Mouse (Mus musculus): ENCODE results near the gene Smco1.
"Not testable (repeated sequence)": the region's sequence is repeated elsewhere in the genome, so short reads cannot be mapped to it uniquely, and the experiment has no call there.

Smco1 gene

DNA sequence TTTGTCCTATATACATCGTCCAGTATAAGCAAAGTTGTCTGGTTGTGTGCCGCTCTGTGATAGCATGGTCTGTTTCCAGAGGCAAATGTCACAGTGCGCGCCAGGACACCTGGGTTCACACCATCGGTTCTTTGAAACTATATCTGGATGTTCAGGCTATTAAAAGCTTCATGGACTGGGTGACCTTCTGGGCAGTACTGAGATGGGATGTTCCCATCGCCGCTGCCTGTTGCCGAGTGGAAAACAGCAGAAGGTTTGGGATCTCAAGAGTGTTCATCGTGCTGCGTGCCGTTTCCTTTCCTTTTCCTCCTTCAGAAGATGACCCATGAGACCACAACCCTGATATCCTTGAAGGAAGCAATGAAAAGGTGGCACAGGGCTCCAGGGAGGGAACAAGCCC is at the start of gene Smco1:
Gene Smco1, plus strand, starts transcription at position 178 of the 400 bp plus-strand sequence.
- in situ Hi-C loops (cut with MseI, MboI), result no loop called here

GRCm38 (mm10) chr16:32221803-32222202 is 49.5 kb upstream of the Smco1 start:
- in situ Hi-C loops (cut with MseI, MboI), result no loop called here

- in situ Hi-C loops (cut with MseI, MboI), result no loop called here
Observed at GRCm38 (mm10) chr16:32222399-32222798, 48.9 kb upstream of the Smco1 start.

GRCm38 (mm10) chr16:32232050-32232449 is 39.2 kb upstream of the Smco1 start:
- in situ Hi-C loops (cut with MseI, MboI), result not testable (repeated sequence)

GRCm38 (mm10) chr16:32237930-32238680 is 33.2 kb upstream of the Smco1 start:
- in situ Hi-C loops (cut with MseI, MboI), result no loop called here

DNA sequence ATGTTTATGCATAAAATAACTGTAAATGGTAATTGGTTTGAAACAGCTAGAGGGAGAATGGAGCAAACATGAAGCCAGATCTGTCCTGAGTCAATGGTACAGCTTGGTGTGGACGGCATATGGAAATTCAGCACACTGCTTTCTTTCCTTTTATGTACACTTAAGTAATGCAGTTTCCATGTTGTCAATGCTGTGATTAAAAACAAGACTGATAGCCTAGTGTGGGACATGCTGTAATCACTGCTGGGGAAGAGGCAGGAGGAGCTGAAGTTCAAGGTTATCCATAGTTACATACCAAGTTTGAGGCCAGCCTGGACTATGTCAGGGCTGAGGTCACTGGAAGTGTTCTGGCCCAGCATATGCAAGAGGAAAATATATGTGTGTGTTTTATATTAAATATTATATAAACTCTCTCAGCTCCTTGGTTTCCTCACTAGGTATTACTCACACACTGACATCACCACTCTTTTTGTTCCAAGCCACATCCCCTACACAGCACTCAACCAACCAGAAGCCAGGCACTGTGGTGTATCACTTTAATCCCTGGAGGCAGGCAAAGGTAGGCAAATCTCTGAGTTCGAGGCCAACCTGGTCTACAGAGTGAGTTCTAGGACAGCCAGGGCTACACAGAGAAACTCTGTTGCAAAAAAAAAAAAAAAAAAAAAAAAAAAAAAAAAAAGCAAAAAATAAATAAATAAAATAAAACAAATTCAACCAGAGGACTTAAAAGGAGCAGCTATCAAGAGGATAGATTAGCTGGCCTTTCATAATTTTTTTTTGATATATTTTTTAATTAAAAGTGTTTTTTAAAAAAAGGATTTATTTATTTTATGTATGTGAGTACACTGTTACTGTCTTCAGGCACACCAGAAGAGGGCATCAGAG is 31.6 kb upstream of the Smco1 start:
- in situ Hi-C loops (cut with MseI, MboI), result no loop called here

DNA sequence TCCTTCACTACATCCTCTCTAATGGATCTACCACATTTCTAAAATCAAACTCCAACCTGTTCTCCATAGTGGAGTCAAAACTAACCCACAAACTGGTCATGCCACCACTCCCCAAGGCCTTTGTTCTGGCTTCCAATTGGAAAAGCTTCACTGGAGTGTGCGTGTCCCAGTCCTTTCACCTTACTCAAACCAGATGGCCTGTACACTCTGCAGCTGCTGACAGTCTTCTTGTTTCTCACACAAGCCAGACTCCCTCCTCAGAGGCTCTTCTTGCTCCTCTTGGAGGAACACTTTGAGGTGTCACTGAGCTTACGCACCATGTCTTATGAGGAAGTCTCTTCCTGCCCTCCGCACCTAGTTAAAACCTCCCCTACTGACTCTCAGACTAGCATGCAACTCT is 27.4 kb upstream of the Smco1 start:
- in situ Hi-C loops (cut with MseI, MboI), result no loop called here

DNA sequence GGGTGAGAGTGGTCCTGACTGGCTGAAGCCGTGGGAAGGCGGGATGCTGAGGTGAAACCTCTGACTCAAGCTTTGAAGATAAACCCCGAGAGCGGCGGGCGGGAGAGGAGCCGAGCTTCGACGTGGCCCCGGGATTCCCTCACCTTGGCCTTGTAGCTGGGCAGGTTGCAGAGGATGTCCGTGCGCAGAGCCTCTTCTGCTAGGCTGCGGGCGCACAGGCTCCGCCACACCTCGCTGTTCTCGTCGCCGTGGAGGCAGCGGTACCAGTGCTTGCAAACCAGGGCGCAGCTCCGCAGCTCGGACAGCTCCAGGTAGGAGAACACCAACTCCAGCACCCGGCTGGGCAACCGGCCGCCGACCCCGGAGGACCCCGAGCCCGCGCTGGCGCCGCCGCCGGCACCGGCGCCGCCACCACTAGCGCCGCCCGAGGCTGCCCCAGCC is 24.9 kb upstream of the Smco1 start:
- in situ Hi-C loops (cut with MseI, MboI), result no loop called here

GRCm38 (mm10) chr16:32246952-32247370 is 24.3 kb upstream of the Smco1 start, which contains the start of the genes Fbxo45 and Wdr53:
Gene Fbxo45, minus strand, starts transcription at chr16:32247158.
Gene Wdr53, plus strand, starts transcription at chr16:32247227.
- in situ Hi-C loops (cut with MseI, MboI), result no loop called here

GRCm38 (mm10) chr16:32264225-32264624 is 7.0 kb upstream of the Smco1 start:
- in situ Hi-C loops (cut with MseI, MboI), result not testable (repeated sequence)

GRCm38 (mm10) chr16:32273338-32273737 is 2.1 kb downstream of the Smco1 start:
- in situ Hi-C loops (cut with MseI, MboI), result no loop called here

DNA sequence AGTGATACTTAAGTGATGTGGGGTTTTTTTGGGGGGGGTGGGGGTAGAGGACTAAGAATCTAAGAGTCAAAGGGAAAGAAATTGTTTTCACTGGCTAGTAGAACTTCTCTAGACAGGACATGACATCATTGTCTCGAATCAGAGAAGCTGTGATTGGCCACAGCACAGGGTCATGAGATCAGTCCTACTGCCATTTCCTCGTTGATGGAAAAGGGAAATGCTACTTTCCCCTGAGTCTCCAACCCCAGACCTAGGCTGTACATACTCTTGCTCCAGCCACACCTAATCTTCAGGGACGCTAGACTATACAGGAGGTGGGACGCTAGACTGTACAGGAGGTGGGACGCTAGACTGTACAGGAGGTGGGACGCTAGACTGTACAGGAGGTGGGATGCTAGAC is 3.8 kb downstream of the Smco1 start:
- in situ Hi-C loops (cut with MseI, MboI), result no loop called here

DNA sequence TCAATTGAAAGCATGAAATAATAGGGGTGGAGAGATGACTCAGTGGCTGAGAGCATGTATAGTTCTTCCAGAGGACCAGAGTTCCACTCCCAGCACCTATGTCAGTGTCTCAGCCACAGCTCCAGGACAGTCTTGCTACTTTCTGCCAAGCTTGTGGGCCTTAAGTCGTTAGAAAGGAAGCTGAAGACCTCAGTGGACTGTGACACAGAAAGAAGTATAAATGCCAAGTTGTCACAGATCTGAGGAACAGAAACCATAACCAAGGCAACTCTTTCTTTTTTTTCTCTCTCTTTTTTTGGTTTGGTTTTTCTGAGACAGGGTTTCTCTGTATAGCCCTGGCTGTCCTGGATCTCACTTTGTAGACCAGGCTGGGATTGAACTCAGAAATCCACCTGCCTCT is 4.6 kb downstream of the Smco1 start:
- in situ Hi-C loops (cut with MseI, MboI), result no loop called here

DNA sequence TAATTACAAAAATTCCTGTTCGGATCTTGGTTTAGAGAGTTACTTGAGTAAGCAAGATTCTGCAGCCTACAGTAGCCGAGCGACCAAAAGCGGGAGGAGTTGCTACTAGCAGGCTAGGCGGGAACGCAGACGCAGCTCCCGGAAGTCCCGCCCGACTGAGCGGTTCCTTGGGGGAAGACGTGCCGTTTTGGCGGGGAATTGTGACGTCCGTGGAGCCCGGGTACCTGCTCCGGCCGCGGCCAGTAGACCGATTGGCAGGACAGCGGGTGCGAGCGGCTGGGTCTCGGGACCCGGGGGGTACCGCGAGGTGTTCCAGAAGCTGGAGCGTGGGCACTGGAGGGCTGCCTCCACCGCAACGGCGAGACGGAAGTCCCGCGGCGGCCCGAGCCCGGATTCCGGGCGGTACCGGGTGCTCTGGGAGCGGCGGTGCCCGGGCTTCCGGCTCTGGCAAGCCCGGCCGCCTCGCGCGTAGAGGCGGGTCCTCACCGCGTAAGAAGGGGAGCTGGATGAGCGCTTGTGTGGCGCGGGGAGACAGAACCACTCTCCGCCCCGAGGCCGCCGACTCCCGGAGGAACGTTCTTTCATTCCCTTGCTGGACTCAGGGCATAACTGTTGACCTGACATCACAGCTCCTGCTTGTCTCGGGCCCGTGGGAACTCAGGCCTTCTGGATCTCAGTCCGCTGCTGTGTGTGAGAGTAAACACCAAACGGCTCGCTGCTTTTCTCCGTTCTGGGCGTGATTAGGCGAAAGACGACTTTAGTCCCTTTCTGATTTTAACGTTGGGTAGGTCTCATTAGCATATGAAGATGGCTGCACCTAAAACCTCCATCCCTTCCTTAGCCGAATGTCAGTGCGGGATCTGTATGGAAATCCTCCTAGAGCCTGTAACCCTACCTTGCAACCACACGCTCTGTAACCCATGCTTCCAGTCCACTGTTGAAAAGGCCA is 6.3 kb downstream of the Smco1 start, which contains the start of gene Rnf168:
Gene Rnf168, plus strand, starts transcription at position 152 of the 949 bp plus-strand sequence.
- in situ Hi-C loops (cut with MseI, MboI), result no loop called here

GRCm38 (mm10) chr16:32278396-32278795 is 7.1 kb downstream of the Smco1 start:
- in situ Hi-C loops (cut with MseI, MboI), result no loop called here

DNA sequence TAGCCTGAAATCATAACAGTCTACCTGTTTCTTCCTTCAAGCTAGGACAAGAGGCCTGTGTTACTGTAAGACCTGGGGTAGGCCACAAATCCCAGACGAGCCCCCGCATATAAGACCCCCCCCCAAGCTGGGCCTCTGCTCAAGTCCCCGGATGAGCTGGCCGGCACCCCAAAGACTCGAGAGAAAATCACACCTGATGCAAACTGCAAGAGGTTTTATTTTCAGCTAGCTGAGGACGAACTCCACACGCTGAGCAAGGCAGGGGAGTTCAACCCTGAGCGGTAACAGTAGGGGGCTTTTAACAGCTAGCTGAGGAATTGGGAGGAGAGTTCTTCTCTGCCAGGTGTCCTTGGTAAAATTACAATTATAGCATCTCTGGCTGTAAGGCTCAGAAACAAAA is 8.9 kb downstream of the Smco1 start:
- in situ Hi-C loops (cut with MseI, MboI), result no loop called here

DNA sequence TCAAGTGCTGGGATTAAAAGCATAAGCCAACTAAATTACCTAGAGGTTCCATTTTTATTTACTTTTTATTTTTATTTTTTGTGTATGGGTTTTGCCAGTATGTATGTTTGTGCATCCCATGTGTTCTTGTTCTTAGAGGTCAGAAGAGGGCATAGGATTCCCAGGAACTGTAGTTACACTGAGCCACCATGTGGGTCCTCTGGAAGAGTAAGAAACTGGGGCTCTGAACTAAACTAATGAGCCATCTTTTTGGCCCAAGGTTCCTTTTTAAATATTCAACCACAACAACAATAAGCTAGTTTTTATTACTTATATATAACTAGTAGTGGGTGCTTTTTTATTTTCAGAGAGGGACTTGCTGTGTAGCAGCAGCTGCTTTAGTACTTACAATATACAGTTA is 11.3 kb downstream of the Smco1 start:
- in situ Hi-C loops (cut with MseI, MboI), result no loop called here

DNA sequence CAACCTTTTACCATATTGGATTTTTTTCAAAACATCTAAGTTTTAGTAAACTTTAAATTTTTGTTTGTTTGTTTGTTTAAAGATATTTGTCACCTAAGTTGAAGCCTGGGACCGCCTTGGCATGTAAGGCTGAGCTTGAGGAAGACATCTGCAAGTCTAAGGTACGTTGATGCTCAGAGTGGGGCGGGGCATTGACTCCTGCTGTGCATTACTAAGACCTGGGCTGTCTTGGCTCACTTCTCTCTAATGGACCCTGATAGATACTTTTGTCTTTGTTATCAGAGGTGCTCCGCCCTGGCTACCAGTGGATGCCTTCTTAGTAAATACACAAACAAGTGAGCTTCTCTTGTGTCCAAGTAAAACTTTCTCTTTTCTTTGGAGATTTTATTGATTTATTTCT is 20.6 kb downstream of the Smco1 start:
- in situ Hi-C loops (cut with MseI, MboI), result no loop called here

- in situ Hi-C loops (cut with MseI, MboI), result not testable (repeated sequence)
Observed at GRCm38 (mm10) chr16:32299617-32300016, 28.3 kb downstream of the Smco1 start.

GRCm38 (mm10) chr16:32303046-32303445 is 31.8 kb downstream of the Smco1 start:
- in situ Hi-C loops (cut with MseI, MboI), result no loop called here

GRCm38 (mm10) chr16:32303886-32304285 is 32.6 kb downstream of the Smco1 start:
- in situ Hi-C loops (cut with MseI, MboI), result no loop called here

All from mouse trophoblast stem cell (cell line).